Mouse (Mus musculus): ENCODE data around the gene Babam2. TPM values are rescaled to one million over a fixed set of nuclear protein-coding genes. Genes with fewer than 3 reads are reported as not detected.

The Babam2 gene
- polyA plus RNA-seq, 1 experiment from 2014 or later: 30.2 TPM

DNA sequence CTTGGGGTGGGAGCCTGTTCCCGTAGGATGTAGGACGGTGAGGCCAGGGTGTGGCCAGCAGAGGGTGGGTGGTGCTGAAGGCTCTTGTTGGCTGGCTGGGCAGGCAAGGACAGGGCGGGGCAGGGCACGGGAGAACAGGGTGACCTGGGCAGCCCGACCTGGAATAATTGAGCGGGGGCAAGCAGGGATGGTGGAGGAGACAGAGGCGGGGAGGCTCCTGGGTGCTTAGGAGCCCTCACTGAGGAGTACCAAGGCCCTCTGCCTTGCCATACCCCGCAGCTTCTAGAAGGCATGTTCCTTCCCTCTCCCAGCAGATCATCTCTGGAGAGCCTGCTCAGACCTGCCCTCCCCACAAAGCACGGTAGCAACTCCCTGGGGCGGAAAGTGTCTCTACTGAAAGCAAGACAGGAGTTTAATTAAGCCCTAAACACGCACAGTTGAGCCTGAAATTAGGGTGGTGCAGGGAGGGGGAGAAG is 423.5 kb downstream of the Babam2 start:
- no peak for DNase-seq (ENCODE audit: low spot score)
- Histone ChIP-seq H3K36me3 (ENCODE audit: control insufficient read depth, insufficient read depth, low read length) (no peaks in the 10 kb centered on the region), H3K4me2 (ENCODE audit: low read depth, severe bottlenecking) (no peak overlapping the region), H3K27ac (replicated peaks; ENCODE audit: low read depth, low read length) (no peak overlapping the region), H3K27me3 (ENCODE audit: control insufficient read depth, insufficient read depth, low read length) (no peaks in the 10 kb centered on the region), H3K4me1 (ENCODE audit: control insufficient read depth, insufficient read depth, low read length) (peaks cover 3% of the 10 kb centered on the region; the same call in 1 of the 2 replicates), H3K9ac (ENCODE audit: low read length) (no peak overlapping the region), H3K4me3 (ENCODE audit: low read depth, low read length) (no peak overlapping the region), H3K9me3 (ENCODE audit: control insufficient read depth, low read length) (no peaks in the 10 kb centered on the region)
- 37% methylated on average over 11 of the region's 11 CpGs for WGBS
- ATAC-seq (ENCODE audit: insufficient number of reproducible peaks, low FRiP score, low TSS enrichment, low read depth): no peak

DNA sequence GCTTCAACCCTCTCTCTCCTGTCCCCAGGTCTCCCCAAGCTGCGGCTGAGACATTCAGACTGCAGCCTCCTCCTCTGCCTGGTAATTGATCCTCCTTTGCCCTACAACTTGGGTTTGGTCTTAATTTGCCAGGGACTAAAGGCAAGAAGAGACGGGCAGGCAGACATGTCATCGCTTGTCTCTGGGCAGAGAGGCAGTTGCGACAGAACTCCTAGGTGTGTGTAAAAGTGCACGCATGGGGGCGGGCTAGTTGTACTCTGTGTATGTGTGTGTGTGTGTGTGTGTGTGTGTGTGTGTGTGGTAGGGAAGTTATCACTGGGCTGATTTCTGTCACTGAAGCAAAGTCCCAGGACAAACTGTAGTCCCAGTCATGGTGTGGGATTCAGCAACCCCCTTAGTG is 424.5 kb downstream of the Babam2 start:
- H3K9ac ChIP-seq (ENCODE audit: low read length): no peak overlapping the region
- no peak overlapping the region for H3K4me3 ChIP-seq (ENCODE audit: low read depth, low read length)
- H3K9me3 ChIP-seq (ENCODE audit: control insufficient read depth, low read length): no peaks in the 10 kb centered on the region
- DNase-seq (ENCODE audit: low spot score) (no peak), ATAC-seq (ENCODE audit: insufficient number of reproducible peaks, low FRiP score, low TSS enrichment, low read depth) (no peak)
- no peak overlapping the region for H3K4me2 ChIP-seq (ENCODE audit: low read depth, severe bottlenecking)
- no peaks in the 10 kb centered on the region for H3K27me3 ChIP-seq (ENCODE audit: control insufficient read depth, insufficient read depth, low read length)
- WGBS: 84% methylated on average over 6 of the region's 6 CpGs
- H3K27ac ChIP-seq (replicated peaks; ENCODE audit: low read depth, low read length): no peak overlapping the region
- peaks cover 3% of the 10 kb centered on the region; the same call in 1 of the 2 replicates for H3K4me1 ChIP-seq (ENCODE audit: control insufficient read depth, insufficient read depth, low read length)
- no peaks in the 10 kb centered on the region for H3K36me3 ChIP-seq (ENCODE audit: control insufficient read depth, insufficient read depth, low read length)

DNA sequence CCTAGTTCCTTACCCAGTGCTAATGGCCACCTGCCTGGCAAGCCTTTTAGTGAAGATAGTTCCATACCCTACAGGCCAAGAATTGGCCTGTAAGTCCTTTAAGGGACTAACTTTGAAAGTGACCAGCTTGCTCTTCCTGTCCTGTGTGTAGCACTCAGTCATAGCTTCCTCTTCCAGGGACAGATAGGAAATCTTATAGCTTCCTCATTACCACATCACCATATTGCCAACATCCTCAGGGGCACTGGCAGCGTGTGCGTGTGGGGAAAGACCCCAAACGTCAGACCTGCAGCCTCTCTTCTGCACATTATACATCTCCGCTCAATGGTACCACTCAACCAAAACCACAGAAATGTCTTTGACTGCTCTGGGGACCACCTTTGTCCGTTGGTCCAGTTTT is 424.9 kb downstream of the Babam2 start:
- H3K4me1 ChIP-seq (ENCODE audit: control insufficient read depth, insufficient read depth, low read length): peaks cover 3% of the 10 kb centered on the region; the same call in 1 of the 2 replicates
- no peak overlapping the region for H3K27ac ChIP-seq (replicated peaks; ENCODE audit: low read depth, low read length)
- H3K27me3 ChIP-seq (ENCODE audit: control insufficient read depth, insufficient read depth, low read length): no peaks in the 10 kb centered on the region
- DNase-seq (ENCODE audit: low spot score) (no peak), ATAC-seq (ENCODE audit: insufficient number of reproducible peaks, low FRiP score, low TSS enrichment, low read depth) (no peak)
- H3K9ac ChIP-seq (ENCODE audit: low read length): no peak overlapping the region
- H3K36me3 ChIP-seq (ENCODE audit: control insufficient read depth, insufficient read depth, low read length): no peaks in the 10 kb centered on the region
- H3K9me3 ChIP-seq (ENCODE audit: control insufficient read depth, low read length): no peaks in the 10 kb centered on the region
- H3K4me3 ChIP-seq (ENCODE audit: low read depth, low read length): no peak overlapping the region
- WGBS: 86% methylated on average over 5 of the region's 5 CpGs
- no peak overlapping the region for H3K4me2 ChIP-seq (ENCODE audit: low read depth, severe bottlenecking)

GRCm38 (mm10) chr5:32124957-32125356 is 427.5 kb downstream of the Babam2 start:
- no peak overlapping the region for H3K4me2 ChIP-seq (ENCODE audit: low read depth, severe bottlenecking)
- ATAC-seq (ENCODE audit: insufficient number of reproducible peaks, low FRiP score, low TSS enrichment, low read depth): no peak
- H3K9me3 ChIP-seq (ENCODE audit: control insufficient read depth, low read length): no peaks in the 10 kb centered on the region
- no peaks in the 10 kb centered on the region for H3K36me3 ChIP-seq (ENCODE audit: control insufficient read depth, insufficient read depth, low read length)
- 85% methylated on average over 6 of the region's 6 CpGs for WGBS
- no peak overlapping the region for H3K4me3 ChIP-seq (ENCODE audit: low read depth, low read length)
- no peak for DNase-seq (ENCODE audit: low spot score)
- H3K27me3 ChIP-seq (ENCODE audit: control insufficient read depth, insufficient read depth, low read length): no peaks in the 10 kb centered on the region
- peaks cover 3% of the 10 kb centered on the region; the same call in 1 of the 2 replicates for H3K4me1 ChIP-seq (ENCODE audit: control insufficient read depth, insufficient read depth, low read length)
- no peak overlapping the region for H3K27ac ChIP-seq (replicated peaks; ENCODE audit: low read depth, low read length)
- H3K9ac ChIP-seq (ENCODE audit: low read length): no peak overlapping the region; the same call in 1 of the 2 replicates

DNA sequence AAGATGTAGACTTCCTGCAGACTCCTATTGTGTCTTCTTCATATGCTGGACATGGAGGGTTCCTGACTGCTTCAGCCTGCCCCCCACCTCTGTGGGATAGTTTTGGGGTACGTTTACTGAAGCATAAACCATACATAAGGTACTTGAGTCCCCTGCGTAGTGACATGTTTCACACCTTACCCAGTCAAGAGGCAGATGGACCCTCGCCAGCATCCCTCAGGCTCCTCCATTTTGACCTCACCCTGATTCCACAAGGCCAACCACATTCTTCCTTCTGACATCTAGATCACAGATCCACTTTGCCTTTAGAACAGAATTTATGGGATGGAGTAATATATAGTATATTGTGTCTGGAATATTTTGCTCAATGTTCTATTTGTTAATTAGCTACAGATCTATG is 429.7 kb downstream of the Babam2 start:
- Histone ChIP-seq H3K4me1 (ENCODE audit: control insufficient read depth, insufficient read depth, low read length) (no peaks in the 10 kb centered on the region), H3K36me3 (ENCODE audit: control insufficient read depth, insufficient read depth, low read length) (no peaks in the 10 kb centered on the region), H3K9ac (ENCODE audit: low read length) (no peak overlapping the region), H3K4me2 (ENCODE audit: low read depth, severe bottlenecking) (no peak overlapping the region), H3K27me3 (ENCODE audit: control insufficient read depth, insufficient read depth, low read length) (peaks cover 3% of the 10 kb centered on the region; the same call in 1 of the 2 replicates), H3K27ac (replicated peaks; ENCODE audit: low read depth, low read length) (no peak overlapping the region), H3K9me3 (ENCODE audit: control insufficient read depth, low read length) (no peaks in the 10 kb centered on the region), H3K4me3 (ENCODE audit: low read depth, low read length) (no peak overlapping the region)
- no peak for ATAC-seq (ENCODE audit: insufficient number of reproducible peaks, low FRiP score, low TSS enrichment, low read depth)
- WGBS: 81% methylated on average over 3 of the region's 3 CpGs
- DNase-seq (ENCODE audit: low spot score): no peak

DNA sequence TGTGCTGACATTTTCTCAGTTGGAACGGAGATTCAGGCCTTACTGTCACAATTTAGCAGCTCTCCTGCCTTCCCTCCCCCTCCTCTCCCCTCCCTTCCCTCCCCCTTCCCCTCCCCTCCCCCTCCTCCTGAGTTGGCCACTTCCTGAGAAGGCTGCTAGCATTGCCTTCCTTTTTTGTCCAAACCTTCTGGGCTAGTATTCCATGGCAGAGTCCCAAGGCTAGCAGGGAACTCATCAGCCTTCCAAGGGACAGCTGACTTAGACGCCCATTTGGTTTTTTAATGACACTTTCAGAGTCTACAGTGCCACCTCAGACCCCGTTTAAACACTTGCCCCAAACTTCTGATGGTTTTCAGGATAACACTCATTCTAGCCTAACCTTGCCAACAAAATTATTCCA is 430.4 kb downstream of the Babam2 start:
- no peak for ATAC-seq (ENCODE audit: insufficient number of reproducible peaks, low FRiP score, low TSS enrichment, low read depth)

GRCm38 (mm10) chr5:32132971-32133501 is 435.6 kb downstream of the Babam2 start:
- H3K4me1 ChIP-seq (ENCODE audit: control insufficient read depth, insufficient read depth, low read length): peaks cover 4% of the 10 kb centered on the region
- H3K9me3 ChIP-seq (ENCODE audit: control insufficient read depth, low read length): no peaks in the 10 kb centered on the region
- no peak; the same call in 1 of the 2 replicates for ATAC-seq (ENCODE audit: insufficient number of reproducible peaks, low FRiP score, low TSS enrichment, low read depth)
- H3K27ac ChIP-seq (replicated peaks; ENCODE audit: low read depth, low read length): peak overlapping the region; percentile 21; the same call in 1 of the 2 replicates
- peaks cover 11% of the 10 kb centered on the region for H3K27me3 ChIP-seq (ENCODE audit: control insufficient read depth, insufficient read depth, low read length)
- WGBS: under 1% methylated on average over 48 of the region's 48 CpGs
- no peaks in the 10 kb centered on the region for H3K36me3 ChIP-seq (ENCODE audit: control insufficient read depth, insufficient read depth, low read length)
- peak overlapping the region; percentile 96 for H3K4me2 ChIP-seq (ENCODE audit: low read depth, severe bottlenecking)
- peak overlapping the region; percentile 70 for H3K9ac ChIP-seq (ENCODE audit: low read length)
- peak overlapping the region; percentile 50 for H3K4me3 ChIP-seq (ENCODE audit: low read depth, low read length)
- DNase-seq (ENCODE audit: low spot score): peak; percentile 79

More for the DNA sequence above, 430.4 kb downstream of the Babam2 start:
- DNase-seq (ENCODE audit: low spot score): no peak
- 30% methylated on average over 3 of the region's 3 CpGs for WGBS
- Histone ChIP-seq H3K4me3 (ENCODE audit: low read depth, low read length) (no peak overlapping the region), H3K4me2 (ENCODE audit: low read depth, severe bottlenecking) (no peak overlapping the region), H3K9me3 (ENCODE audit: control insufficient read depth, low read length) (no peaks in the 10 kb centered on the region), H3K9ac (ENCODE audit: low read length) (no peak overlapping the region), H3K36me3 (ENCODE audit: control insufficient read depth, insufficient read depth, low read length) (no peaks in the 10 kb centered on the region), H3K27me3 (ENCODE audit: control insufficient read depth, insufficient read depth, low read length) (peaks cover 3% of the 10 kb centered on the region; the same call in 1 of the 2 replicates), H3K4me1 (ENCODE audit: control insufficient read depth, insufficient read depth, low read length) (no peaks in the 10 kb centered on the region), H3K27ac (replicated peaks; ENCODE audit: low read depth, low read length) (no peak overlapping the region)

GRCm38 (mm10) chr5:32133549-32134004 is 436.1 kb downstream of the Babam2 start:
- H3K36me3 ChIP-seq (ENCODE audit: control insufficient read depth, insufficient read depth, low read length): no peaks in the 10 kb centered on the region
- H3K27me3 ChIP-seq (ENCODE audit: control insufficient read depth, insufficient read depth, low read length): peaks cover 11% of the 10 kb centered on the region
- WGBS: under 1% methylated on average over 20 of the region's 20 CpGs
- peak overlapping the region; percentile 70 for H3K9ac ChIP-seq (ENCODE audit: low read length)
- peaks cover 4% of the 10 kb centered on the region for H3K4me1 ChIP-seq (ENCODE audit: control insufficient read depth, insufficient read depth, low read length)
- H3K4me3 ChIP-seq (ENCODE audit: low read depth, low read length): peak overlapping the region; percentile 50
- no peak; the same call in 1 of the 2 replicates for ATAC-seq (ENCODE audit: insufficient number of reproducible peaks, low FRiP score, low TSS enrichment, low read depth)
- DNase-seq (ENCODE audit: low spot score): peak; percentile 68
- no peaks in the 10 kb centered on the region for H3K9me3 ChIP-seq (ENCODE audit: control insufficient read depth, low read length)
- H3K27ac ChIP-seq (replicated peaks; ENCODE audit: low read depth, low read length): no peak overlapping the region
- H3K4me2 ChIP-seq (ENCODE audit: low read depth, severe bottlenecking): peak overlapping the region; percentile 96
